Mouse (Mus musculus): ENCODE data around the gene Pde1c. TPM values are rescaled to one million over a fixed set of nuclear protein-coding genes. Genes with fewer than 3 reads are reported as not detected.

The Pde1c gene
- total RNA-seq, 2 experiments from 2014 or later, result 3.1 to 6.3 TPM

- intact Hi-C loops (cut with DNase I), result loop anchor here (5.0 to 10.0 kb wide), 2 partner anchors 327 to 650 kb away; no protein-coding TSS in a partner anchor
- DNase-seq (ENCODE audit: extremely low spot score in 1 of 2, low spot score in 2 of 2), result no peak
- TF ChIP-seq CTCF (IDR thresholded peaks at IDR 0.05), result no peak
- no peak overlapping the region for H3K4me3 ChIP-seq
- H3K27ac ChIP-seq, result no peak overlapping the region
Observed at GRCm38 (mm10) chr6:56044716-56045115, 524.2 kb downstream of the Pde1c start.

GRCm38 (mm10) chr6:56044270-56044669 is 524.6 kb downstream of the Pde1c start:
- intact Hi-C loops (cut with DNase I), result loop anchor here (10.0 kb wide), 1 partner anchor 649 kb away; no protein-coding TSS in a partner anchor
- H3K27ac ChIP-seq, result no peak overlapping the region
- DNase-seq (ENCODE audit: extremely low spot score in 1 of 2, low spot score in 2 of 2), result no peak
- H3K4me3 ChIP-seq, result no peak overlapping the region
- no peak for TF ChIP-seq CTCF (IDR thresholded peaks at IDR 0.05)

- Histone ChIP-seq H3K4me3 (no peak overlapping the region), H3K27ac (no peak overlapping the region)
- no peak for TF ChIP-seq CTCF (IDR thresholded peaks at IDR 0.05)
- no peak for DNase-seq (ENCODE audit: extremely low spot score in 1 of 2, low spot score in 2 of 2)
- intact Hi-C loops (cut with DNase I), result loop anchor here (10.0 kb wide), 1 partner anchor 645 kb away; no protein-coding TSS in a partner anchor
Observed at GRCm38 (mm10) chr6:56039476-56040055, 529.3 kb downstream of the Pde1c start.

- TF ChIP-seq CTCF (IDR thresholded peaks at IDR 0.05), result no peak
- no peak overlapping the region for H3K4me3 ChIP-seq
- no peak for DNase-seq (ENCODE audit: extremely low spot score in 1 of 2, low spot score in 2 of 2)
Observed at GRCm38 (mm10) chr6:56035054-56035453, 533.8 kb downstream of the Pde1c start.

GRCm38 (mm10) chr6:56032231-56032630 is 536.7 kb downstream of the Pde1c start:
- intact Hi-C loops (cut with DNase I), result no loop called here
- no peak for DNase-seq (ENCODE audit: extremely low spot score in 1 of 2, low spot score in 2 of 2)
- Histone ChIP-seq H3K27ac (no peak overlapping the region), H3K4me3 (no peak overlapping the region)
- no peak for TF ChIP-seq CTCF (IDR thresholded peaks at IDR 0.05)

More at GRCm38 (mm10) chr6:56035054-56035453, 533.8 kb downstream of the Pde1c start:
- intact Hi-C loops (cut with DNase I), result no loop called here
- H3K27ac ChIP-seq, result no peak overlapping the region

DNA sequence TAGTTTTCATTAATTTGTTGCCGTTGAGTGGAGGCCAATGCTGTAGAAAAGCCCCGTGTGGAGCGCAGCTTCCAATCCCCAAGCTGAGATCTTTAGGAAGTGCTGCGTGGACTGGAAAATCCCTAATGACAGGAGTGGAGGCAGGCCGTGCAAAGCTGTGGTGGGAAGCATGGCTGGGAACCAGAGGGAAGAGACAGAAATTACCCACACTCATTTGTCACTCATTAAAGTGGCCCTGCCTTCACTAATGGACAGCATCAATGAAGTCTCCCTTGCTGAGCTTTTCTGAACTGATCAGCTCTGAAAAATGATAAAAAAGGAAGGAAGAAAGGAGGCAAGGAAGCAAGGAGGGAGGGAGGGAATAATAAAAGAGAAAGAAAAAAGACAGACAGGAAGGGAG is 538.9 kb downstream of the Pde1c start:
- intact Hi-C loops (cut with DNase I), result no loop called here

DNA sequence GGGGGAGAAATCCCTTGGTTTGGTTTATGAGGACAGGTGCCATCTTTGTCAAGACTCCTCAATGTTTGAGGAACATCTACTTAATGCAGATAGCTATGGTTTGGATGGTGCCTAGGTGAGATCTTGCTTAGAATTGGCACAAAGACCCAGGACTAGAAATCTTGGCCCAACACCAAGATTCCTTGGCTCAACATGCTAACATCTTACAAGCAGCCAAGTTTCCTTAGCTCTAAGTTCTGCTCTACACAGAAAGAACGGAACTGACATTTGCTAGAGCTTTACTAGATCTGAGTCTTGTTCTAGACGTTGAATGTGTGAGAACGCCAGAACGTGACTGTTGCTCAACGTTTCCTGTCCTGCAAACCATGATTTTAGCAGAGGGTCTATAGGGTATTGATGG is 540.9 kb downstream of the Pde1c start:
- intact Hi-C loops (cut with DNase I), result no loop called here
- Histone ChIP-seq H3K4me3 (no peak overlapping the region), H3K27ac (no peak overlapping the region)
- DNase-seq (ENCODE audit: extremely low spot score in 1 of 2, low spot score in 2 of 2), result no peak
- no peak for TF ChIP-seq CTCF (IDR thresholded peaks at IDR 0.05)

More for the DNA sequence above, 538.9 kb downstream of the Pde1c start:
- no peak for TF ChIP-seq CTCF (IDR thresholded peaks at IDR 0.05)
- no peak overlapping the region for H3K27ac ChIP-seq
- no peak for DNase-seq (ENCODE audit: extremely low spot score in 1 of 2, low spot score in 2 of 2)
- H3K4me3 ChIP-seq, result no peak overlapping the region

- no peak for DNase-seq (ENCODE audit: extremely low spot score in 1 of 2, low spot score in 2 of 2)
- no peak for TF ChIP-seq CTCF (IDR thresholded peaks at IDR 0.05)
- H3K4me3 ChIP-seq, result no peak overlapping the region
- intact Hi-C loops (cut with DNase I), result no loop called here
- no peak overlapping the region for H3K27ac ChIP-seq
Observed at GRCm38 (mm10) chr6:56027318-56027717, 541.6 kb downstream of the Pde1c start.

- H3K27ac ChIP-seq, result no peak overlapping the region
- DNase-seq (ENCODE audit: extremely low spot score in 1 of 2, low spot score in 2 of 2), result no peak
- TF ChIP-seq CTCF (IDR thresholded peaks at IDR 0.05), result peak; percentile 44
- no peak overlapping the region for H3K4me3 ChIP-seq
- intact Hi-C loops (cut with DNase I), result no loop called here
Observed at GRCm38 (mm10) chr6:56025533-56025932, 543.4 kb downstream of the Pde1c start.

Small RNA genes within 50 kb of the gene (microRNA-seq; reads per million reads assigned to microRNA genes)
- gene Gm44413, result 0 reads per million in 2 experiments

Other genes with a start within 250 kb of the Pde1c start
- gene Lsm5, start 135.6 kb upstream of the Pde1c start, total RNA-seq (2021), result 10 to 100 TPM; 13.6 to 14.4 TPM
- gene Avl9, start 145.8 kb upstream of the Pde1c start, total RNA-seq (2021), result 10 to 100 TPM; 42.6 to 46.4 TPM
- gene Kbtbd2, start 228.7 kb upstream of the Pde1c start, total RNA-seq (2021), result 10 to 100 TPM; 58.1 to 66.1 TPM

All from left cerebral cortex, adult 2 months (tissue).